Mouse (Mus musculus): Measurements from ENCODE around the gene Lemd1.

DNA sequence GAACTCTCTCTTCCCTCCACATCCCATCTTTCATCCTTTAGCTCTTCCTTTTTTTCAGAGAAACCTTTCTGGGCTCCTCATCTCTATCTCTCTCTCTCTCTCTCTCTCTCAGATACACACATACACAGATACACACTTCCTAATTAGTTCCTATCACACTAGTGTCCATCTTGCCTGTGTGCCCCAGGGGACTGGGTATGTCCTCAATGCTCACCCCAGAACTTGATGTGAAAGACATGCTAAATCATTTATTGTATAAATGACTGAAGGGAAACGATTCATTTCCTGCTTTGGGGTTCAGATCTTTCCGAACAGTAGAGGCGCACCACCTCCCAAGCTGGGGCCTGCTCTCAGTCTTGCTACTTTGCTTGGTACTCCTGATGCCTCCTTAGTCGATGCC lies 2.0 kb upstream of the Lemd1 start:
- TF ChIP-seq CTCF (IDR thresholded peaks at IDR 0.05) (no peak), EP300 (IDR thresholded peaks at IDR 0.05; ENCODE audit: insufficient read depth, low read depth, low read length) (no peak), POLR2A (IDR thresholded peaks at IDR 0.05; ENCODE audit: insufficient read depth, low read depth, low read length) (no peak)
